Mouse (Mus musculus): ENCODE measurements around the gene Ppp1ca.

The Ppp1ca gene

GRCm38 (mm10) chr19:4184976-4185975, 6.6 kb upstream of the Ppp1ca start:
- DNase-seq (ENCODE audit: low spot score in 2 of 2): no peak

GRCm38 (mm10) chr19:4187303-4187702, 4.6 kb upstream of the Ppp1ca start:
- DNase-seq (ENCODE audit: low spot score in 2 of 2): no peak

- no peak for DNase-seq (ENCODE audit: low spot score in 2 of 2)
Measured at GRCm38 (mm10) chr19:4189051-4189620, 2.7 kb upstream of the Ppp1ca start.

GRCm38 (mm10) chr19:4190831-4191334, 982 bp upstream of the Ppp1ca start, which contains the start of gene Tbc1d10c:
Tbc1d10c (minus strand) TSS chr19:4191284.
- DNase-seq (ENCODE audit: low spot score in 2 of 2): no peak

GRCm38 (mm10) chr19:4192251-4192985, 553 bp downstream of the Ppp1ca start:
- no peak for DNase-seq (ENCODE audit: low spot score in 2 of 2)

GRCm38 (mm10) chr19:4193129-4193528, 1.3 kb downstream of the Ppp1ca start:
- DNase-seq (ENCODE audit: low spot score in 2 of 2): no peak

- no peak for DNase-seq (ENCODE audit: low spot score in 2 of 2)
Measured at GRCm38 (mm10) chr19:4194021-4194724, 2.3 kb downstream of the Ppp1ca start.

- DNase-seq (ENCODE audit: low spot score in 2 of 2): no peak
Measured at GRCm38 (mm10) chr19:4194776-4195650, 3.1 kb downstream of the Ppp1ca start.

GRCm38 (mm10) chr19:4196048-4196447, 4.2 kb downstream of the Ppp1ca start:
- no peak for DNase-seq (ENCODE audit: low spot score in 2 of 2)

- DNase-seq (ENCODE audit: low spot score in 2 of 2): no peak
Measured at GRCm38 (mm10) chr19:4196548-4196947, 4.7 kb downstream of the Ppp1ca start.

GRCm38 (mm10) chr19:4197180-4197579, 5.3 kb downstream of the Ppp1ca start:
- no peak for DNase-seq (ENCODE audit: low spot score in 2 of 2)

GRCm38 (mm10) chr19:4201291-4201909, 9.5 kb downstream of the Ppp1ca start, which contains the start of gene Rad9a:
Rad9a (minus strand) TSS chr19:4201662.
- peak; percentile 94 for DNase-seq (ENCODE audit: low spot score in 2 of 2)

GRCm38 (mm10) chr19:4202149-4202548, 10.3 kb downstream of the Ppp1ca start:
- no peak for DNase-seq (ENCODE audit: low spot score in 2 of 2)

- no peak for DNase-seq (ENCODE audit: low spot score in 2 of 2)
Measured at GRCm38 (mm10) chr19:4203148-4203547, 11.3 kb downstream of the Ppp1ca start.

- no peak for DNase-seq (ENCODE audit: low spot score in 2 of 2)
Measured at GRCm38 (mm10) chr19:4203604-4204326, 11.9 kb downstream of the Ppp1ca start.

GRCm38 (mm10) chr19:4204889-4205288, 13.0 kb downstream of the Ppp1ca start:
- DNase-seq (ENCODE audit: low spot score in 2 of 2): no peak

GRCm38 (mm10) chr19:4206971-4207370, 15.1 kb downstream of the Ppp1ca start:
- DNase-seq (ENCODE audit: low spot score in 2 of 2): peak in 1 of 2 experiments; percentile 66

GRCm38 (mm10) chr19:4208563-4208962, 16.7 kb downstream of the Ppp1ca start:
- DNase-seq (ENCODE audit: low spot score in 2 of 2): no peak

Data from urinary bladder, adult 18-20 months (tissue).